Mouse (Mus musculus) stomach, adult 2 months (tissue): ENCODE measurements around the gene Sim2. TPM values are rescaled to one million over a fixed set of nuclear protein-coding genes. Genes with fewer than 3 reads are reported as not detected.

Source experiments
- polyA plus RNA-seq: library from polyadenylated mRNA; depleted of rRNA; stranded (reverse); fragments of >200 nt; gene quantifications from 2 replicates; pipeline ENCODE4 v1.2.3, GENCODE M21; 2012; rRNA removed

Sim2 gene
- polyA plus RNA-seq = 2.4 and 2.7 TPM in 2 replicates

DNA sequence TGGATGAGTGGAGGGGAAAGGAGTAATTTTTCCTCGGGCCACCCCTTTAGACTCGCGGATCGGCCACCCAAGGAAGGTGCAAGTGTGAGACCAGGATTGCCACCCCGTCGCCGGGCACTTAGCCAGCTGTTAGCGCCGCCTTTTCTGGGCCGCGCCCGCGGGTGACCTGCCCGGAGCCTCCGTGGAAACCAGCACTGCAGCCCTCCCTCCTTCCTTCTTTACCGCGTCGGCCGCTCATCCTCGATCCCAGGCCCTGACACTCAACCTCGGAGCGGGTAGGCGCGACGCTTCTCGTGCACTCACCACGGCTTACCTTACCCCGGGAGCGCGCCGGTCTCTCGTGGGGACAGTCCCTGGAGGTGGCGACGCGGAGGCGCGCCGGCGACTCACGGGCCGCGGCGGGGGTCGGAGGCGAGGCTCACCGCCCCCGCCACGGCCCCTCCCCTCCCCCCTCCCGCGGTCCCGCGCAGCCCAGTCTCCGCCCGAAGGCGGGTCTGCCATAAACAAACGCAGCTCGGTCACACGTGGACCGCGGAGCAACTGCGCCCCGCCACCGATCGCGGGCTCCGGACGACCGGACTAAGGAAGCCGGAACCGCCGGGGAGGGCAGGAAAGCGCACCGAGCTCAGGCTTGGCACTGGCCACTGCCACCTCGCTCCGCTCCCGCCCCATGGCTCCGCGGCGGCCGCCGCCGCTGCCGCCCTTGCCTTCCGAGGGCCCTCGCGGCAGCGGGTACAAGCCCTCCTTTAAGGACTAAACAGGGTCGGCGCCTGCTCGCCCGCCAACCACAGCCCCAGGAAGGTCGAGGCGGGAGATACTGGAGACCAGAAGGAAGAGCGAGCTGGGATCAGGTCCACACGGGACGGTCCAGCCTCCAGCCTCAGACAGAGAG lies at the start of gene Sim2:
Gene Sim2 (plus strand): TSS at position 221 of the 892 bp plus-strand sequence.

Other genes starting within 250 kb of the Sim2 start
- gene Chaf1b, start 201.0 kb upstream of the Sim2 start, polyA plus RNA-seq = 1.1 and 1.7 TPM in 2 replicates
- 0.52 TPM in 1 of 2 replicates, not detected in the other for gene Cldn14, start 76.1 kb upstream of the Sim2 start, polyA plus RNA-seq
- gene Hlcs, start 228.6 kb downstream of the Sim2 start, polyA plus RNA-seq = 4.3 and 5.2 TPM in 2 replicates
- gene Ripply3, start 243.5 kb downstream of the Sim2 start, polyA plus RNA-seq = 2.6 and 7.1 TPM in 2 replicates